Mouse (Mus musculus) heart, embryonic 16.5 days (tissue): ENCODE data around the gene Rcor2. TPM values are rescaled to one million over a fixed set of nuclear protein-coding genes. Genes with fewer than 3 reads are reported as not detected.
A peak's percentile ranks its signal among the peaks of the same experiment; 100 is the strongest.

ENCODE experiments used
- ATAC-seq: fragments of 200-750 bp; cut with Nextera tagmentation; replicated peaks from 2 replicates; pipeline ENCODE4 v1.8.0; 2017; ENCODE audit warnings: moderate number of reproducible peaks; ENCODE audit not compliant: insufficient read depth, low FRiP score; ENCODE audit errors: extremely low read depth
- H3K27ac ChIP-seq: fragments of 300-500 bp; sonication (generic); 2 replicates; pipeline ENCODE4 v1.5.1; 2014; ENCODE audit warnings: mild to moderate bottlenecking, low read length, control low read depth, moderate library complexity
- H3K27me3 ChIP-seq: fragments of 300-500 bp; sonication (generic); 2 replicates; pipeline ENCODE4 v1.6.1; 2014; ENCODE audit warnings: low read length, mixed read lengths; ENCODE audit not compliant: control insufficient read depth, insufficient read depth
- H3K36me3 ChIP-seq: fragments of 300-500 bp; sonication (generic); 2 replicates; pipeline ENCODE4 v1.6.1; 2014; ENCODE audit not compliant: control insufficient read depth, insufficient read depth
- H3K4me1 ChIP-seq: fragments of 300-500 bp; sonication (generic); 2 replicates; pipeline ENCODE4 v1.6.1; 2014; ENCODE audit warnings: low read length, mixed read lengths; ENCODE audit not compliant: control insufficient read depth, insufficient read depth
- H3K4me2 ChIP-seq: fragments of 300-500 bp; sonication (generic); 2 replicates; pipeline ENCODE4 v1.6.1; 2014; ENCODE audit warnings: low read depth, mild to moderate bottlenecking, control low read depth, low read length
- H3K4me3 ChIP-seq: fragments of 300-500 bp; sonication (generic); 2 replicates; pipeline ENCODE4 v1.5.1; 2014; ENCODE audit warnings: mild to moderate bottlenecking, control low read depth, low read length
- H3K9ac ChIP-seq: fragments of 300-500 bp; sonication (generic); 2 replicates; pipeline ENCODE4 v1.6.1; 2014; ENCODE audit warnings: low read length, control low read depth
- H3K9me3 ChIP-seq: fragments of 300-500 bp; sonication (generic); replicated peaks from 2 replicates; pipeline ENCODE4 v1.6.1; 2016; ENCODE audit warnings: low read length; ENCODE audit not compliant: control insufficient read depth
- WGBS: fragments of 180-500 bp; shearing (Covaris S2); extraction: QIAGEN DNeasy Blood & Tissue Kit; methylation state at CpG from one replicate; pipeline ENCODE4 v1.1.7; 2014; 5-methylcytosine and 5-hydroxymethylcytosine counted together
- polyA plus RNA-seq: library from polyadenylated mRNA; unstranded; fragments of >200 nt; fragmentation: Nextera tagmentation; extraction: Ambion mirVana; gene quantifications from 2 replicates; pipeline ENCODE4 v1.2.1, GENCODE M21; 2015

Rcor2 gene
- polyA plus RNA-seq, 1 experiment from 2014 or later, result 11.9 TPM

DNA sequence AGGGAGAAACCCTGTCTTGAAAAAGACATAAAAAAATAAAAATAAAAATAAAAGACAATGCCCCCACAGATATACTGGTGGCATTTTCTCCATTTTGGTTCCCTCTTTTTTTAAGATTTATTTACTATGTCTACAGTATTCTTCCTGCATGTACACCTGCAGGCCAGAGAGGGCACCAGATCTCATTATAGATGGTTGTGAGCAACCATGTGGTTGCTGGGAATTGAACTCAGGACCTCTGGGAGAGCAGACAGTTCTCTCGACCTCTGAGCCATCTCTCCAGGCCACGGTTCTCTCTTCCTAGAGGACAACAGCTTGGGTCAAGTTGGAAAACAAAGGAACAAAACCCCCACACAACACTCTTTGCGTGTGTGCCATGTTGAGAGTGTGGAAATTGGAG lies 5.2 kb upstream of the Rcor2 start:
- Histone ChIP-seq H3K4me2 (no peak overlapping the region), H3K4me1 (peaks cover 27% of the 10 kb centered on the region), H3K36me3 (no peaks in the 10 kb centered on the region), H3K9ac (no peak overlapping the region), H3K4me3 (no peak overlapping the region), H3K27me3 (no peaks in the 10 kb centered on the region), H3K27ac (no peak overlapping the region), H3K9me3 (peaks cover 7% of the 10 kb centered on the region; the same call in 1 of the 2 replicates)
- ATAC-seq, result no peak
- WGBS, result 88% methylated on average over 3 of the region's 3 CpGs

DNA sequence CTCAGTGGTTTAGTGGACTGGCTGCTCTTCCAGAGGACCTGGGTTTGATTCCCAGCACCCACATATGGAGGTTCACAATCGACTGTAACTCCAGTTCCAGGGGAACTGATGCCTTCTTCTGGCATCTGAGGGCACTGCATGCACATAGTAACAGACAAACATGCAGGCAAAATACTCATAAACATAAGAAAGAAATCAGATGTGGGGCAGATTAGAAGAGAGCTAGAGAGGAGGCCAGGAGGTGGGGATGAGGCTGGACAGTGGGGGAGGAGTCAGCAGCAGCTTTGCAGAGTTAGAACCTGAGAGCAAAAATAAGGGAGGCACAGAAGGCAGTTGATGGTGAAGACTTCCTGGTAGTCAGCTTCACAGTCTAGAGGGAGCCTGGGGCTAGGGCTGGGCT lies 4.5 kb upstream of the Rcor2 start:
- no peaks in the 10 kb centered on the region for H3K27me3 ChIP-seq
- peaks cover 7% of the 10 kb centered on the region; the same call in 1 of the 2 replicates for H3K9me3 ChIP-seq
- H3K4me3 ChIP-seq, result no peak overlapping the region
- H3K4me2 ChIP-seq, result no peak overlapping the region
- H3K36me3 ChIP-seq, result no peaks in the 10 kb centered on the region
- 76% methylated on average over 1 of the region's 1 CpGs for WGBS
- no peak for ATAC-seq
- H3K9ac ChIP-seq, result no peak overlapping the region
- H3K27ac ChIP-seq, result no peak overlapping the region
- peaks cover 33% of the 10 kb centered on the region for H3K4me1 ChIP-seq

DNA sequence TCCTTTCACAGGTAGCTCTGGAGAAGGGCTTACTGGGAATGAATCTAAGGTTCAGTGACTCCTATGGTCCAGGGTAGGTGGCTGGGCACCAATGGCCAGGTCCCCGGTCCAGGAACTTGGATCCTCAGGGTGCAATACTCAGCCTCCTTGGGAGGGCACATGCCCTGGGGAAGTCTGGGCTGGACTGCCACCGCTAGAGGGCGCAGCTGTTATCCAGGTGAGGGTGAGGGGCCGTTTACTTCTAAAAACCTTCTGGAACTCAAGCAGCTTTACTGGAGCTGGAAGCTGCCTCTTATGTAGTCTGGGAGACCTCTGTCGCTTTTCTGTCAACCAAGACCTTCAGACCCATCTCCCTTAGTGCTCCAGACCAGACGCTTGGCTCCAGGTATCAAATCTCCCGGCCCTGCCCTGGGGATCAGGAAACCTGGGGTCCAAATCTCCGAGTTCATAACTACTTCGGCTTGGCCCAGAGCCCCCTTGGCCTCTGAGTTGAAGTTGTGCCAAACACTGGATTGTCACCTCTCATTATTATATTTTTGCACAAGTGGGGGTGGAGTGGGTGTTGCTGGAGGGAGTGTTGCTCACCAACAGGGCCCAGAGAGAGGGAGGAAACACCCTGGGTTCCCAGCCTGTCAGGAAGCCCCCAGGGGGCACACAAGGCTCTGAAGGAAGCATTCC lies 2.9 kb upstream of the Rcor2 start:
- no peak for ATAC-seq
- 12% methylated on average over 9 of the region's 9 CpGs for WGBS
- H3K27ac ChIP-seq, result peak overlapping the region; percentile 94
- peak overlapping the region; percentile 43; the same call in 1 of the 2 replicates for H3K9ac ChIP-seq
- peaks cover 38% of the 10 kb centered on the region for H3K4me1 ChIP-seq
- no peak overlapping the region; the same call in 1 of the 2 replicates for H3K4me2 ChIP-seq
- peaks cover 7% of the 10 kb centered on the region; the same call in 1 of the 2 replicates for H3K9me3 ChIP-seq
- H3K36me3 ChIP-seq, result no peaks in the 10 kb centered on the region
- no peak overlapping the region for H3K4me3 ChIP-seq
- H3K27me3 ChIP-seq, result no peaks in the 10 kb centered on the region

DNA sequence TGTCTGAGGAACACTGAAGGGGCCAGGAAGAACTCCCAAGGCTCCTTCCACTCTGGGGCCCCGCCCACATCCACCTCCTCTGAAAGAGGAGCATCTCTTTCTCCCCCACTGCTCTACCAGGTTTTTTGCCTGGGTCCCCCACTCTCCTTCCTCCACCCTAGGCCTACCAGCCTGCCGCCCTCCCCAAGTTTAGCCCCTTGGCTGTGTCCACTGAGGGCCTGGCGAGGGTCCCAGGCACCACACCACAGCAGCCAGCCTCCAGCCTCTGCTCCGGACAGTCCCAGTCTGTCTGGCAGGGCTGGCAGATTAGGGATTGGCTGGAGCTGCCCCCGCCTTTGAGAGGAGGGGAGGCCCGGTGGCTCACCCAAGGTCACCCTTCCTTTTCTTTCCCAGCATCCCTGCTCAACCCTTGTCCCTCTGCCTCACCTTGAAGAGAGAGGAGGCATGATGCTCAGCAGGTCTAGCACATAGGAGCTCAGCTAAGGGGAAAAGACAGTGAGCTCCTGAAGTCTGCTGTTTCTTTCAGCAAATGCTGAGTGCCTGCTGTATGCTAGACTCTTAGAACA lies 2.3 kb upstream of the Rcor2 start:
- Histone ChIP-seq H3K9me3 (peaks cover 7% of the 10 kb centered on the region; the same call in 1 of the 2 replicates), H3K36me3 (no peaks in the 10 kb centered on the region), H3K27me3 (no peaks in the 10 kb centered on the region), H3K9ac (peak overlapping the region; percentile 53), H3K4me3 (no peak overlapping the region), H3K4me1 (peaks cover 44% of the 10 kb centered on the region), H3K4me2 (no peak overlapping the region; the same call in 1 of the 2 replicates), H3K27ac (peak overlapping the region; percentile 94)
- ATAC-seq, result peak; percentile 23; the same call in 1 of the 2 replicates
- 28% methylated on average over 6 of the region's 6 CpGs for WGBS

DNA sequence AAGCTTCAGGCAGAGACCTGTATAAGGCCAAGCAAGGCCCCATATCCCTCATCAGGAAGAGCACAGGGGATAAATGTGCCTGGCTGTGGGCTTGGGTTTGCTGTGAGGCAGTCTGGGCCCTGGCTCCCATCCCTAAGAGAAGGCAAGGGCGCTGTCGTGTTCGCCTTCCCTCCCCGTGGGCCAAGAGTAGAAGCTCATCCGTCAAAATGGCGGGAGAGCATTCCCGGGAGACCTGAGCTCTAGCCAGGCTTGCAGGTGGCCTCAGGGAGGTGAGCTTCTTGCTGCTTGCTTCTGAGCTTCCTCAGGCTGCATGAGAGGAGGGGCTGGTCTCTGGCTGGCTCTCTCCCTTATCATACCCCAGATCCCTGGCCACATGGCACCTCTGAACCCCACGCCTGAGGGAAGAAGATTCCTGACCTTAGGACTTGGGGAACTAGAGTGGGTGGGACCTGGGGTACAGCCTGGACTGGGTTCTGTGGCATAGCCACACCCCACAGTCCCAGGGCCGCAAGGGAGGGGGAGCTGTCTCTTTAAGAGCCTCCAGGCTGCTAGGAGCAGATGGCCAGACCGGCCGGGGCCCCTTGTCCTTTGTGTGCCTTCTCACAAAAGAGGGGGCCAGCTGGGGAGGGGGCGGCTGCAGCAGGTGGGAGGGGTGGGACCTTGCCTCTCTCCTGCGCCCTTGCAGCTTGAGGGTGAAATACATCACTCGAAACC lies 1.5 kb upstream of the Rcor2 start:
- no peaks in the 10 kb centered on the region for H3K27me3 ChIP-seq
- peak overlapping the region; percentile 21; the same call in 1 of the 2 replicates for H3K4me2 ChIP-seq
- no peak overlapping the region for H3K4me3 ChIP-seq
- H3K9me3 ChIP-seq, result peaks cover 7% of the 10 kb centered on the region; the same call in 1 of the 2 replicates
- 26% methylated on average over 14 of the region's 14 CpGs for WGBS
- no peaks in the 10 kb centered on the region for H3K36me3 ChIP-seq
- ATAC-seq, result no peak
- peak overlapping the region; percentile 53 for H3K9ac ChIP-seq
- H3K4me1 ChIP-seq, result peaks cover 46% of the 10 kb centered on the region
- H3K27ac ChIP-seq, result peak overlapping the region; percentile 94

DNA sequence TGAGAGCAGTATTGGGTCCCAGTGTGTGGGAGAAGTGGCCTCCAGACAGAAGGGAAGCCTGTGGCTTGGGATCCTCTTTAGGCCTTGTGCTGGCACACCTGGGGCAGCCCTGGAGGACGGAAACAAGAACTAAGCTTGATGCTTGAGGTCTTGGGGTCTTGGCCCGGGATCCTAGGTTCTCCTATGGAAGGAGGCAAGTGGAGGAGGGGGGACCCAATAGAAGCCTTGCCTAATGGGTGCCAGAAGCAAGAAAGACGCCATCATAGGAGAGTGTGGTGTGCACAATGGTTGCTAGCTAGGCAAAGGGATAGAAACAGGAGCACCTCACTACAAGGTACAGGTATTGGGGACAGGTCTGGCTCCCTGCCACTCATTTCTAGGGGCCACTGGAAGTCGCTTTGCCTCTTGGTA lies 699 bp upstream of the Rcor2 start:
- Histone ChIP-seq H3K9ac (peak overlapping the region; percentile 53), H3K4me2 (peak overlapping the region; percentile 79; the same call in 1 of the 2 replicates)
- 61% methylated on average over 4 of the region's 4 CpGs for WGBS

DNA sequence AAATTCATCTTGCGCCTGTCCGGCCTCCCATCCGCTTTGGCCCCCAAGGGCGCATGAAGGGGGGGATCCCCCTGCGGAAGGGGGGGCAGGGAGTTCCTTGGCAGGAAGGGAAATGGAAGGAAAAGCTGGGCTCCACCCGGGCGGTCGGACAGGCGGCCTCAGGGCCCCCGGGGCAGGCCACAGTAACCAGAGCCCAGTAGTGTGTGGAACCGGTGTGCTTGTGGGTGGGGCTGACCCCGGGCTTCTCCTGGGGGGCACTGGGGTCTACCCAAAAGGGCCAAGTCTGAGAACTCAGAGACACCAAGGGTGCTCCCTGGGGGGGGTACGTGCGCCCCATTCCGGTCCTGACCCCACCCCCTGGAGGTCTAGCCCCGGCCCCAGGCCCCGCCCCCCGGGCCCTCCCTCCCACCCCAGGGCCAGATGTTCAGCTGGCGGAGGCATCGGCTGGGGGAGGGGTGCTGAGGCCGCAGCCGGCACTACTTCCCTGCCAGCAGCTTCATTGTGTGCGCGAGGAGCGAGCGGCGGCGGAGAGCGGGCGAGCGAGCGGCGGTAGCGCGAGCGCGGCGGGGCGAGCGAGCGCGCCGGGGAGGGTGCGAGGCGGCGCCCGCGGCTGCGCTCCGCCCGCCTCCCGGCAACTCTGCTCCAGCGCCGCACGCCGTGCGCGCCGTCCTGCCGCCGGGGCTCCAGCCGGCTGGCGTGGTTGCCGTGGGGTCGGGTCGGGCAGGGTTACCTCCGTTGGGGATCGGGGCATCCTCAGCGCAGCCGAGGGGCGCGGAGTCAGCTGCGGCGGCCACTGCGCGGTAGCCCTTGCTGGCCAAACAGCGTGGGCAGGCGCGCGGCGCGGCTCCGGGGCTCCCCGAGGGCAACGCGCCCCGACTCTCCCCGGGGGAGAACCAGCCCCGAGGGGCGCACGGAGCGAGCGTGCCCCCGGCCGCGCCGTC lies 926 bp downstream of the Rcor2 start:
- ATAC-seq, result peak; percentile 47

More for the DNA sequence above, 699 bp upstream of the Rcor2 start:
- Histone ChIP-seq H3K36me3 (no peaks in the 10 kb centered on the region), H3K4me3 (no peak overlapping the region), H3K4me1 (peaks cover 46% of the 10 kb centered on the region), H3K27ac (peak overlapping the region; percentile 94), H3K9me3 (peaks cover 7% of the 10 kb centered on the region; the same call in 1 of the 2 replicates), H3K27me3 (no peaks in the 10 kb centered on the region)
- no peak for ATAC-seq

DNA sequence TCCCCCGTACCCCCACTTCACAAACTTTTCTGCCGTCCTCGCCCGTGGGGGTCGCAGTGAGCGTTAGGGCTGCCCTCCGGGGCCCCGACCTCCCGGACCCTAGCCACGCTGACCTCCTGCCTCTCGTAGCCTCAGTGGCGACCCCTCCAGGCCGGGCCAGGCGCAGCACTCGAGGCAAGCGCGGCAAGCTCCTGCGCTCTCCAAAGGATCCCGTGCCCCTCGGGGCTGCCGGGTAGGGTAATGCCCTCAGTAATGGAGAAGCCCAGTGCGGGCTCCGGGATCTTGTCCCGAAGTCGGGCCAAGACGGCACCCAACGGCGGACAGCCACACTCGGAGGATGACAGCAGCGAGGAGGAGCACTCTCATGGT lies 1.6 kb downstream of the Rcor2 start:
- no peaks in the 10 kb centered on the region for H3K27me3 ChIP-seq
- peak; percentile 16; the same call in 1 of the 2 replicates for ATAC-seq
- H3K4me3 ChIP-seq, result peak overlapping the region; percentile 71
- under 1% methylated on average over 30 of the region's 30 CpGs for WGBS
- H3K9ac ChIP-seq, result peak overlapping the region; percentile 88
- H3K36me3 ChIP-seq, result peaks cover 15% of the 10 kb centered on the region
- peak overlapping the region; percentile 94 for H3K27ac ChIP-seq
- H3K9me3 ChIP-seq, result no peaks in the 10 kb centered on the region
- H3K4me2 ChIP-seq, result peak overlapping the region; percentile 79
- peaks cover 46% of the 10 kb centered on the region for H3K4me1 ChIP-seq

More for the DNA sequence above, 926 bp downstream of the Rcor2 start:
- peaks cover 8% of the 10 kb centered on the region for H3K36me3 ChIP-seq
- H3K4me2 ChIP-seq, result peak overlapping the region; percentile 79
- H3K4me3 ChIP-seq, result peak overlapping the region; percentile 71
- under 1% methylated on average over 93 of the region's 97 CpGs for WGBS
- peak overlapping the region; percentile 88 for H3K9ac ChIP-seq
- peaks cover 46% of the 10 kb centered on the region for H3K4me1 ChIP-seq
- no peaks in the 10 kb centered on the region for H3K27me3 ChIP-seq
- H3K27ac ChIP-seq, result peak overlapping the region; percentile 94
- H3K9me3 ChIP-seq, result no peaks in the 10 kb centered on the region
